Mouse (Mus musculus) embryo, embryonic 10.5 days (tissue): ENCODE measurements at regions not wholly inside any gene's neighbourhood (a gene's known extent, or its start where the extent isn't known, plus 50 kb on each side); places are given as distances from the start of the nearest gene placed in this dataset.

Source experiments
- DNase-seq: peaks from one replicate; pipeline ENCODE4 v3.0.0-alpha.2; 2015; ENCODE audit warnings: low spot score

- no peak for DNase-seq
Measured at GRCm38 (mm10) chr14:105056171-105056570, 121.0 kb downstream of the Rbm26 start.

GRCm38 (mm10) chr14:105038798-105039197 lies 138.3 kb downstream of the Rbm26 start:
- DNase-seq: no peak

GRCm38 (mm10) chr14:105034712-105035377 lies 142.3 kb downstream of the Rbm26 start:
- peak; percentile 34 for DNase-seq

GRCm38 (mm10) chr14:105019971-105020370 lies 157.2 kb downstream of the Rbm26 start:
- no peak for DNase-seq

GRCm38 (mm10) chr14:105016089-105016846 lies 160.9 kb downstream of the Rbm26 start:
- peak; percentile 56 for DNase-seq

- peak; percentile 15 for DNase-seq
Measured at GRCm38 (mm10) chr14:105015278-105015677, 161.8 kb downstream of the Rbm26 start.

- DNase-seq: no peak
Measured at GRCm38 (mm10) chr14:105010742-105011141, 166.4 kb downstream of the Rbm26 start.

- DNase-seq: no peak
Measured at GRCm38 (mm10) chr14:105008331-105008730, 168.8 kb downstream of the Rbm26 start.

GRCm38 (mm10) chr14:104994066-104994465 lies 183.1 kb downstream of the Rbm26 start:
- DNase-seq: no peak

GRCm38 (mm10) chr14:104966046-104966445 lies 211.1 kb downstream of the Rbm26 start:
- DNase-seq: peak; percentile 71

- DNase-seq: no peak
Measured at GRCm38 (mm10) chr14:104943450-104943849, 233.7 kb downstream of the Rbm26 start.

GRCm38 (mm10) chr14:104939961-104940360 lies 237.2 kb downstream of the Rbm26 start:
- DNase-seq: no peak

GRCm38 (mm10) chr14:104937083-104937864 lies 239.9 kb downstream of the Rbm26 start:
- DNase-seq: no peak

- DNase-seq: peak; percentile 14
Measured at GRCm38 (mm10) chr14:104935956-104936355, 241.2 kb downstream of the Rbm26 start.

- no peak for DNase-seq
Measured at GRCm38 (mm10) chr14:104905706-104906105, 271.4 kb downstream of the Rbm26 start.

- DNase-seq: no peak
Measured at GRCm38 (mm10) chr14:104902120-104903027, 274.8 kb downstream of the Rbm26 start.

- DNase-seq: peak; percentile 21
Measured at GRCm38 (mm10) chr14:104901072-104901471, 276.1 kb downstream of the Rbm26 start.

- DNase-seq: peak; percentile 3
Measured at GRCm38 (mm10) chr14:104871203-104871602, 305.9 kb downstream of the Rbm26 start.

- DNase-seq: no peak
Measured at GRCm38 (mm10) chr14:104867540-104867939, 309.6 kb downstream of the Rbm26 start.

GRCm38 (mm10) chr14:104863881-104864280 lies 313.2 kb downstream of the Rbm26 start:
- DNase-seq: no peak

GRCm38 (mm10) chr14:104855913-104856312 lies 321.2 kb downstream of the Rbm26 start:
- no peak for DNase-seq

GRCm38 (mm10) chr14:104849274-104849673 lies 326.8 kb upstream of the Rnf219 start:
- DNase-seq: no peak
